Mouse (Mus musculus) liver, postnatal 0 days (tissue): Measurements from ENCODE around the gene Gpc5.

ENCODE experiments used
- CTCF ChIP-seq: sonication (generic); IDR thresholded peaks from 2 replicates; pipeline ENCODE4 v1.5.1; 2016; ENCODE audit warnings: antibody characterized with exemption, low read depth
- EP300 ChIP-seq: IDR thresholded peaks from 2 replicates; pipeline ENCODE4 v1.6.1; 2016; ENCODE audit warnings: antibody characterized with exemption, low read depth, mild to moderate bottlenecking

GRCm38 (mm10) chr14:116087010-116087409 lies 995.0 kb downstream of the Gpc5 start:
- no peak for TF ChIP-seq CTCF
- TF ChIP-seq EP300: no peak
